Mouse (Mus musculus) ES-E14 (cell line): ENCODE measurements at regions not wholly inside any gene's neighbourhood (a gene's known extent, or its start where the extent isn't known, plus 50 kb on each side); places are given as distances from the start of the nearest gene placed in this dataset.

ENCODE experiments used
- DNase-seq: peaks from one replicate; pipeline ENCODE4 v3.0.0-alpha.2; 2013; ENCODE audit warnings: low read depth, low spot score
- H3K27ac ChIP-seq: 2 replicates; pipeline ENCODE4 v1.5.1; 2012; ENCODE audit warnings: low read depth, mild to moderate bottlenecking, low read length, moderate library complexity, mixed read lengths; ENCODE audit not compliant: poor library complexity, insufficient read depth, severe bottlenecking
- H3K36me3 ChIP-seq: 2 replicates; pipeline ENCODE4 v1.6.1; 2012; ENCODE audit warnings: mild to moderate bottlenecking, low read length, moderate library complexity, mixed read lengths; ENCODE audit not compliant: control insufficient read depth, poor library complexity, insufficient read depth, severe bottlenecking
- H3K4me1 ChIP-seq, 2 experiments: fragments of 150-350 bp in 1 of 2; sonication (generic) in 1 of 2; 2 replicates each; pipeline ENCODE4 v1.6.1; 2012; ENCODE audit warnings: low read length in 2 of 2, mild to moderate bottlenecking in 1 of 2, mixed read lengths in 1 of 2; ENCODE audit not compliant: control insufficient read depth in 2 of 2, insufficient read depth in 2 of 2, poor library complexity in 1 of 2
- H3K4me3 ChIP-seq, 2 experiments: fragments of 150-350 bp in 1 of 2; sonication (generic) in 1 of 2; 2 replicates each; pipeline ENCODE4 v1.5.1; 2012; ENCODE audit warnings: low read length in 2 of 2, low read depth in 1 of 2, mild to moderate bottlenecking in 1 of 2, mixed read lengths in 1 of 2; ENCODE audit not compliant: insufficient read depth in 1 of 2, poor library complexity in 1 of 2, severe bottlenecking in 1 of 2
- H3K9ac ChIP-seq: 2 replicates; pipeline ENCODE4 v1.6.1; 2012; ENCODE audit warnings: low read depth, mild to moderate bottlenecking, low read length, mixed read lengths; ENCODE audit not compliant: poor library complexity, insufficient read depth, severe bottlenecking
- H3K9me3 ChIP-seq: fragments of 150-350 bp; sonication (generic); 2 replicates; pipeline ENCODE4 v1.6.1; 2012; ENCODE audit warnings: low read depth, mild to moderate bottlenecking, low read length; ENCODE audit not compliant: control insufficient read depth, insufficient read depth
- CHD2 ChIP-seq: IDR thresholded peaks from 2 replicates; pipeline ENCODE4 v1.6.1; 2014; ENCODE audit warnings: mild to moderate bottlenecking, low read depth, low read length, inconsistent platforms
- HCFC1 ChIP-seq: IDR thresholded peaks from 2 replicates; pipeline ENCODE4 v1.6.1; 2012; ENCODE audit warnings: low read length, inconsistent platforms, borderline replicate concordance; ENCODE audit not compliant: insufficient read depth
- MAFK ChIP-seq: IDR thresholded peaks from 2 replicates; pipeline ENCODE4 v1.6.1; 2014; ENCODE audit warnings: mild to moderate bottlenecking, low read depth, low read length, inconsistent platforms; ENCODE audit not compliant: insufficient read depth
- ZC3H11A ChIP-seq: IDR thresholded peaks from 2 replicates; pipeline ENCODE4 v1.6.1; 2012; ENCODE audit warnings: low read depth, mild to moderate bottlenecking, inconsistent platforms, low read length, borderline replicate concordance
- ZNF384 ChIP-seq: IDR thresholded peaks from 2 replicates; pipeline ENCODE4 v1.6.1; 2012; ENCODE audit warnings: low read depth, low read length, inconsistent platforms
- in situ Hi-C, 2 experiments: fragments of 600-800 bp; cut with MboI; formaldehyde crosslinking; loops; one replicate each; pipeline ENCODE4 v1.15.1; 2025; ENCODE audit warnings: low sequenced_read_pairs in 2 of 2, inconsistent platforms in 1 of 2; ENCODE audit not compliant: unreplicated experiment in 2 of 2

DNA sequence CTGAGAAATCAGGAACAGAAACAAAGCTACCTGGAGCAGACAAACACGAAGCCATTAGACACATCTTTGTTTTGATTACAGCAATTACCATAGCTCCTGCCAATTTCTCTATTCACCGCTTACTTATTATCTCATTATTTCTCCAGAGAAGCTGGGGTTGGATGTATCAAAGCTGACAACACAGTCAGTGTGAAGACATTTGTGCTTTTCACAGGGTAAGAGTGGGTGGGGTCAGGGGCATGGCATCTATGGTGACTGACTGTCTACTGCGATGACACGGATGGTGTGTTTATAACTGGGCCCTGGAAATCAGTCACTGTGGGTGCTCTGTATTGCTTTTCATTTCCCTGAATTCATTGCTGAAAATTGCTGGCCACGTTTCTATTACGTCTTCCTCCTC lies 815.0 kb upstream of the Adgrl2 start:
- Histone ChIP-seq H3K27ac (no peak overlapping the region), H3K9ac (no peak overlapping the region), H3K4me1 (no peaks in the 10 kb centered on the region), H3K4me3 (no peak overlapping the region), H3K9me3 (no peaks in the 10 kb centered on the region), H3K36me3 (no peaks in the 10 kb centered on the region)
- TF ChIP-seq CHD2: no peak
- no peak for TF ChIP-seq HCFC1
- no peak for TF ChIP-seq ZNF384
- no peak for TF ChIP-seq ZC3H11A
- TF ChIP-seq MAFK: no peak
- no peak for DNase-seq
- in situ Hi-C loops: no loop called here

GRCm38 (mm10) chr3:149796123-149796522 lies 805.8 kb upstream of the Adgrl2 start:
- Histone ChIP-seq H3K4me1 (no peaks in the 10 kb centered on the region), H3K9me3 (no peaks in the 10 kb centered on the region), H3K4me3 (no peak overlapping the region), H3K9ac (no peak overlapping the region), H3K27ac (no peak overlapping the region), H3K36me3 (no peaks in the 10 kb centered on the region)
- DNase-seq: no peak
- in situ Hi-C loops: no loop called here
- TF ChIP-seq HCFC1: no peak
- no peak for TF ChIP-seq ZNF384
- TF ChIP-seq CHD2: no peak
- TF ChIP-seq ZC3H11A: no peak
- no peak for TF ChIP-seq MAFK

GRCm38 (mm10) chr3:149791593-149791992 lies 801.2 kb upstream of the Adgrl2 start:
- H3K36me3 ChIP-seq: no peaks in the 10 kb centered on the region
- no peaks in the 10 kb centered on the region for H3K4me1 ChIP-seq
- H3K9ac ChIP-seq: no peak overlapping the region
- no peak for DNase-seq
- no peaks in the 10 kb centered on the region for H3K9me3 ChIP-seq
- H3K27ac ChIP-seq: no peak overlapping the region
- TF ChIP-seq MAFK: no peak
- no peak for TF ChIP-seq ZC3H11A
- in situ Hi-C loops: no loop called here
- H3K4me3 ChIP-seq: no peak overlapping the region

DNA sequence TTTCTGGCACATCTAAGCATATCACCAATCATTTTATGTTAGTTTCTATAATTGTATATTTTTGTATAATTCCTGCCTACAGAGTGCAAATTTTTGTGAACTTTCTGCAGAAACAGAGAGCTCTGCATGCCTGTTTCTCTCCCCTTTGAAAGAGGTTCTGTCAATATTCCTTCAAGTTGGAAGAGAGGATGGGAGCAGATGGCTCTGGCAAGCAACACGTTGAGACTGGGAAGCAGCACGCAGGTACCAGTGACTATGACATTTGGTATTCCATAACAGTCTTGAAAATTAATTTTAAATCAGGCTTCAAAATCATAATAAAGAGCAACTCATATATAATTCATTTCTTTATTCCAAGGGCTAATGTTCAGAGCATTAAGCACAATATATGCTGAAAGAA lies 795.7 kb upstream of the Adgrl2 start:
- no peak overlapping the region for H3K9ac ChIP-seq
- no peak overlapping the region for H3K27ac ChIP-seq
- no peaks in the 10 kb centered on the region for H3K36me3 ChIP-seq
- no peaks in the 10 kb centered on the region for H3K4me1 ChIP-seq
- no peak for DNase-seq
- no peak overlapping the region for H3K4me3 ChIP-seq
- H3K9me3 ChIP-seq: no peaks in the 10 kb centered on the region
- in situ Hi-C loops: no loop called here
- TF ChIP-seq CHD2: no peak
- TF ChIP-seq MAFK: no peak
- no peak for TF ChIP-seq HCFC1
- TF ChIP-seq ZNF384: no peak
- TF ChIP-seq ZC3H11A: no peak

GRCm38 (mm10) chr3:149783903-149784608 lies 793.7 kb upstream of the Adgrl2 start:
- Histone ChIP-seq H3K36me3 (no peaks in the 10 kb centered on the region), H3K9me3 (no peaks in the 10 kb centered on the region), H3K27ac (no peak overlapping the region), H3K9ac (no peak overlapping the region), H3K4me3 (no peak overlapping the region), H3K4me1 (no peaks in the 10 kb centered on the region)
- no peak for TF ChIP-seq MAFK
- TF ChIP-seq CHD2: no peak
- TF ChIP-seq ZNF384: no peak
- no peak for TF ChIP-seq HCFC1
- no peak for TF ChIP-seq ZC3H11A
- in situ Hi-C loops: no loop called here
- no peak for DNase-seq
